Mouse (Mus musculus) retina, postnatal 1 day (tissue): ENCODE measurements around the gene Rps28.
"Not testable (repeated sequence)": the region's sequence is repeated elsewhere in the genome, so short reads cannot be mapped to it uniquely, and the experiment has no call there.

Experiments used
- DNase-seq: peaks from one replicate; pipeline ENCODE4 v3.0.0-alpha.2; 2012

Gene Rps28

DNA sequence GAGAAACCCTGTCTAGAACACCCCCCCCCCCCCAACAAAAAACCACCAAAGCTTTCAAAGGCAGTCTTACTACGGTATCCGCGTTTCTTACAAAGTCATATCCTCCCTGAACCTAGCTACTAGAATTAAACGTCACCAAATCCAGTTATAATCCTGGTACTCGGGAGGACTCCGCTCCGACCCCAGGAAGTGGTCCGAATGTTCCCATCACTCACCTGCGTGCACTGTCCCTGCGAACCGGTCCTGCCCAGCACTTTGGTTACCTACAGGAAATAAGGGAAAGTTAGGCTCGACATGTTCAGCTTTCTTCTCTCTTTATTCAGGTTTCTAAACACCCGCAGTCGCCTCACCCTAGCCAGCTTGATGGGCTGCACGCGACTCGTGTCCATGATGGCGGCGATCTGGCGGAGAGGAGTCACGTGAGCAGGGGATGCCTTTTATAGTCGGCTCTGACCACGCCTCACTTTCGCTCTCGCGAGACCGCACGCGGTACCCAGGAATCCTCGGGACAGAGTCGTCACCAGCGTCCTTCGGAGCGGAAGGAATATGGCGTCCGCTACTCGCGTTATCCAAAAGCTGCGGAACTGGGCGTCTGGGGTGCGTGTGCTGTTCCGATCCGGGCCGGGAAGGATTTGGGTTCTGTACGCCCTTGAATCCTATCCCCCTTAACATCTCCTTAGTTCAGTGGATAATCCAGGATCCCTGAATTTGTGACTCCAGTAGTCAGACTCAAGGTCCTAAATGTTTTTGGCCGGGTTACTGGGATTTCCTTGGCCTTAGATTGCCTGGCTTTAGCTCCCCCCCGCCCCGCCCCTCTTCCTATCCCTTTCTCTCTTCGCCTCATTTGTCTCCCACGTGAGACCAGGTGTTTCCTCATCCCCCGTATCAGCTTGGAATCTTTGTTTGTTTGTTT lies at the start of gene Rps28, which contains the start of gene Ndufa7:
Rps28 (minus strand) TSS at position 479 of the 913 bp plus-strand sequence.
Ndufa7 (plus strand) TSS at position 489 of the 913 bp plus-strand sequence.
- DNase-seq, result peak; percentile 98

- not testable (repeated sequence) for DNase-seq
These were observed 49.2 kb upstream of the Rps28 start, which contains the start of gene Gm7029 for GRCm38 (mm10) chr17:33873537-33873936. Gene Gm7029, plus strand, starts transcription at chr17:33873837.

DNA sequence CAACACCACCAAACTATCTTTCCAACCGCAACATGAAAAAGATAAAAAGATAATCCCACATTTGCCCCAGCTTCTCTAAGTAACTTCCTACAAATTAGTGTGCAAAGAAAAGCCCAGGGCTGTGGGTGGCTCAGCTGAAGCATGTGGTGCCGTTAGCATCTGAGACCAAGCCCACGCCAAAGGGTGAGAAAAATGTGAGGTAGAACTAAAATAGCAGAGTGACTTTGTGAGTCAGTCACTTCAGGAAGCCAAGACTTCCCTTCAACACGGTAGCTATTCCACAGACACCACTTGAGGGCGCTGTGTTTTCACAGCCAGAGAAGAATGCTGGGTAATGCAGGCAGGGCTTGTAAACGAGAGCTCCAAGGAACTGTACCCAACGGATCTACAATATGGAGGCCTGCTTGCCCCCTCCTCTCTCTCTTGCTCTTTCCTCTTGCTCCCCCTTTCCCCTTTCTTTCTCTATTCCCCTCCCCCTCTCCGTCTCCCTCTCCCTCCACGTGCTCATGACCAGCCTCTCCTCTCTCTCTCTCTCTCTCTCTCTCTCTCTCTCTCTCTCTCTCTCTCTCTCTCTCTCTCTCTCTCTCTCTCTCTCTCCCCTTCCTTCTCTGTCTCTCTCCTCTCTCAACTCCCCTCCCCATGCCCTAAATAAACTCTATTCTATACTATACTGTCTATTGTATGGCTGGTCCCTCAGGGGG lies 41.1 kb upstream of the Rps28 start:
- peak; percentile 68 for DNase-seq

- no peak for DNase-seq
These were observed 33.5 kb upstream of the Rps28 start for GRCm38 (mm10) chr17:33857816-33858215.

- DNase-seq, result no peak
These were observed 27.0 kb upstream of the Rps28 start for GRCm38 (mm10) chr17:33851331-33851730.

DNA sequence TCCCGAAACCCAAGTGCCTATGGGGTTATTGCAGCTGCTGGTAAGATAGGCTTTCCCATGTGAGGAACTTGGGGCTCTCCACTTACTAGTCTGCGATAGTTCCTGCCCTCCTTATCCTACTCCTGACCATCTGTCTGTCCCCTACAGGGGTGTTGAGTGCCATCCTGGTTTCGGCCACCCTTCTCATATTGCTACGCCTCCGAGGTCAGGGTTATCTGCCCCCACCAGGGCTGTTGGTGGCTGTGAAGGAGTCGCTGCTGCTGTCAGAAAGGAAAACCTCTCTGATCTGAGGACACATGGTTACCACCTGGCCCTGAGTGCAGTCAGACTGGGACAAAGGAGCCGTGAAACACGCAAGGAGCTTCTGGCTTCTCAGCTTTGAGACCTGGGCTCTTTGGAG lies 23.8 kb upstream of the Rps28 start:
- no peak for DNase-seq

DNA sequence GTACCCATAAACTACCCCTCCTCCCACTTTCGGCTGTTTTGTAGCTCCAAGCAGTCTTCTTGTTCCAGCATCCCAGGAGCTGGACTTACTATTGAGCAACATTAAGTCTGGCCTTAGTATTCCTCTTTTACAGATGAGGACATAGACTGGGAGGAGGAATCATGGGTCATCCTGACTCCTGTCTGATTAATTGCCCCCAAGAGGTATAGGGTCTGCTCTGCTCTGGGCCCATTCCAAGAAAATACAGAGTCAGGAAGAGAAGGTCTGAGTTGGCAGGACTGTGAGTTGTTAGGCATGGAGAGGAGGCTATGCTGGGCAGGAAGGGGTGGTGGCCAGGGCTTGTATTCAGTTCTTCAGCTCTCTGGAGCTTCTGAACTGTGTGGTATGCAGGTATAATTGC lies 19.8 kb upstream of the Rps28 start:
- DNase-seq, result no peak

DNA sequence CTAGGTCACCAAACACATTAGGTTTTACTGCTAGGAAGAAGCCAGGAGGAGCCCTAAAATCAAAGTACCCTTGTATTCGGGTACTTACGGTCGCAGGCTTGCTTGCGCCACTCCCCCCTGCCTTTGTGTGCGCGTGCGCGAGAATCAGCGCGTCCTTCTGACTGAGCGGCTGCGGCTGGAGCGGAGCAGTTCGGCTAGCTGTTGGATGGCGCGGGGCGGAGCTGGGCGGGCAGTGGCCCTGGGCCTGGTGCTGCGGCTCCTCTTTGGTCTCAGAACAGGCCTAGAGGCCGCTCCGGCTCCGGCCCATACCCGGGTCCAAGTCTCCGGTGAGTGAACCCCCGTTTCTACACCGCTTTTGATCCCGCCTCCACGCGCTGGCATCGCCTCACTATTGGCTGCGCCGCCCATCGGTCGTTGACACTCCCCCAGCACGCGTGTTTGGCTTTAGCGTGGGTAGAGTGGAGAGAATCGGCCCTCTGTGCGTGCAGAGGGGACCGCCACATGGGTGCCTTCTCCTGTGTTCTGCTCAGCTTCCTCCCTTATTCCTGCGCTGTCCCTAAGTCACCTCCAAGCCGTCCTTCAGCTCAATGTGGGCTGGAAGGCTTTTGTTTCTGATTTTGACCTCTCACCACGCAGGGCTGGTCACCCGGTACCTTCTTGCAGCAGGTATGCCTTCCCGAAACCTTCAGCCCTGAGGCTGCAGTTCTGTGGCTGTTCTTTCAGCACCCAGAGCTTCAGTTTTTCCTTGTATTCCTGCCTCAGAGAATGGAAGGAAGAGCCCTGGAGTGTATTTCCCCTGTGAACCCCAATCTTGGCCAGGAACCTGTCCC lies 18.8 kb upstream of the Rps28 start, which contains the start of gene Cd320:
Cd320 (plus strand) TSS at position 126 of the 830 bp plus-strand sequence.
- DNase-seq, result peak; percentile 96

DNA sequence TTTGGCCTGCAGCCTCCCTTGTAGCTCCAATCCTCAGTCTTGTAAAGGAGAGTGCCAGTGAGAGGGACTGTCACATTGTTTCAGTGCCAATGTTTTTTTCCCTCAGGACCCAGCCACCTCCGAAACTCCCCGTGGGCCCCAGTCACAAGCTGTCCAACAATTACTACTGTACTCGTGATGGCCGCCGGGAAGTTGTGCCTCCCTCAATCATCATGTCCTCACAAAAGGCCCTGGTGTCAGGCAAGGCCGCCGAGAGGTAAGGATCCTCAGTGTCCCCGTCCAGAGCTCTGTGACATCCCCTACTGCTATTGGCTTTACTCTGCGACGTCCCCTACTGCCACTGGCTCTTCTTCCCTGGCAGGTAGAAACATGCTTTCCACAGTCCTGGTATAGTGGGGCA lies 5.2 kb upstream of the Rps28 start:
- no peak for DNase-seq

DNA sequence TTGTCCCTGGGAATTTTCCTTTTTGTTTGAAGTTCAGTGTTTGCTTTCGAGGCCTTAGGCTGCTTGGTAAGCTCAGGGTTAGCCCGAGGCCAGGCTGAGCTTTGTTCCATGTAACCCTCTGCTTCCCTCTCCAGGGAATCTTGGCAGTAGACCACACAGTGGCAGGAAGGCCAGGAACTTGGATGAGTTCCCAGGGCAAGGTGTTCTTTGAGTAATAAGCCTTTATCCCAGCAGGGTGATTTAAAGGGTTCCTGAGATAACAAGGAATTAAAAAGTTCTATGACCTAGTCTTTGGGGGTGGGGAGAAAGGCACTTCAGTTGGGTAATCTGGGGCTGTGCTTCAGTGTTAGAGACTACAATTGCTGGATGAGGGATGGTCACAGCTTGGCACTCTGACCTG lies 4.5 kb upstream of the Rps28 start:
- DNase-seq, result no peak

- DNase-seq, result peak; percentile 85
These were observed 2.5 kb upstream of the Rps28 start for GRCm38 (mm10) chr17:33826850-33827249.

- DNase-seq, result no peak
These were observed 1.1 kb upstream of the Rps28 start for GRCm38 (mm10) chr17:33825462-33825861.

GRCm38 (mm10) chr17:33824997-33825330 lies 602 bp upstream of the Rps28 start:
- DNase-seq, result not testable (repeated sequence)

- DNase-seq, result not testable (repeated sequence)
These were observed 1.2 kb downstream of the Rps28 start for GRCm38 (mm10) chr17:33823171-33823570.

GRCm38 (mm10) chr17:33822436-33822959 lies 1.9 kb downstream of the Rps28 start:
- no peak for DNase-seq

DNA sequence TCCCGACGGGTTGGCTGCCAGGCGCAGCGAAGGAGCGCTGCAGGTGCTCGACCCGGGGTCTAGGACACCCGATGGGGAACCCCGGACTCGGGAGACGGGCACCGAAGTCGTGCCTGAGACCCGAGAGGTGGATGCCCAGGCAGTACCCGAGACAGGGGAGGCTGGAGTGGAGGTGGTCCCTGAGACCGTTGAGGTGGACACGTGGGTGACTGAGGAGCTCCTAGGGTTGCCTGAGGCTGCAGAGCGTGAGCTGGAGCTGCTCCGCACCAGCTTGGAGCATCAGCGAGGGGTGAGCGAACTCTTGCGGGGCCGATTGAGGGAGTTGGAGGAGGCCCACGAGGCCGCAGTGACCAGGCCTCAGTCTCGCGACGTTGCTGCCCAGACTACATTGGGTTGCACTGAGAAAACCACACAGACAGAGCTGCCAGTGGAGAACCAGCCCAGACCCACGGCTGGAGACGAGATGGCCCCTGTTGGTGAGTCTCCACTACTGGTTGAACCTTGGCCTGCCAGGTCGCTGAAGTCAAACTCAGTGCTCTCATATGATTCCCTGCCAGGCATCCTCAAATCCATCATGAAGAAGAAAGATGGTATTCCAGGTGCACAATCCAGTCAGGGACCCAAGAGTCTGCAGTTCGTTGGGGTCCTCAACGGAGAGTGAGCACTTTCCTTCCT lies 6.3 kb downstream of the Rps28 start:
- no peak for DNase-seq

GRCm38 (mm10) chr17:33817184-33817968 lies 7.0 kb downstream of the Rps28 start:
- peak; percentile 98 for DNase-seq

GRCm38 (mm10) chr17:33816612-33817011 lies 7.8 kb downstream of the Rps28 start:
- no peak for DNase-seq

- DNase-seq, result no peak
These were observed 9.0 kb downstream of the Rps28 start for GRCm38 (mm10) chr17:33815399-33815798.

DNA sequence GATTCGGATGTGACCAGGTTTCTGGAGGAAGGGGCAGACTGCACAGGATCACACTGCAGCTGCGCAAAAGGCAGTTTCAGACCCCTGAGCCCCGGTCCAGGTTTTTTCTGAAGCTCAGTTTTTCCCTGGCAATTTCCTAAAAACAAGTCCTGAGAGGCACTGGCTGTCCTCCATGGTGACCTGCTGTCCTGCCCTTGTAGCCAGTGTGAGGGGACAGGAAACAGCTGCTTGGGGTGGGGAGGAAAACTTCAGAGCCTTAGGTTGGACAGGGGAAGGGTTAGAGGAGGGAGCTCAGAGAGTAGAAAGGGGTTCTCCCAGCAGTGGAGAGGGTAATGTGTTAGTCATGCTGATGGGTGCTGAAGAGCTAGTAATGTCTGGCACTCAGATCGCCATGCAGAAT lies 11.4 kb downstream of the Rps28 start:
- DNase-seq, result no peak

DNA sequence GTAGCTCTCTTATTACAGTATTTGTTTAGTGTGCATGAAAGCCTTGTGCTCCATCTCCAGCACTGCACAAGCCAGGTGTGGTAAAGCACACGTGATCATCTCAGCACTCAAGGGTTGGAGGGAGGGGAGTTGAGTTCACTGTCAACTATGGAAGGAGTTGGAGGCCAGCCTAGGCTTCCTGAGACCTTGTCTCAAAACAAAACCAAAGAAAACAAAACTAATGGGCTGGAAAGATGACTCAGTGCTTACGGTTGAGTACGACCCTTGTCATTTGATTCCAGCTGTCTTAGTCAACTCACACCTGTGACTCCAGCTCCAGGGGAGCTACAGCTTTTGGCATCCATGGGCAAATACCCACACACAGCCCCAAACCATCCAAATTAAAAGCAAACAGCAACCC lies 11.9 kb downstream of the Rps28 start:
- DNase-seq, result no peak
